ENCODE assay signal across 8 mouse cellular contexts in genomic region chr12:105032832-105033775, GRCm38 (mm10). TPM values are rescaled to one million over a fixed set of nuclear protein-coding genes. Genes with fewer than 3 reads are reported as not detected.
DNase-seq lines count a peak whose midpoint lies in the region; TF ChIP-seq lines count a peak whose summit lies in the region.

No protein-coding gene starts in this region.

- whole genome bisulfite sequencing in heart, adult 2 months = 2% methylated on average over 45 of the region's 45 CpGs
- 4% methylated on average over 45 of the region's 45 CpGs for WGBS in embryonic facial prominence, embryonic 10.5 days
- WGBS in kidney, adult 2 months = 3% methylated on average over 45 of the region's 45 CpGs

- peaks cover 6% of the 10 kb centered on the region; the same call in 1 of the 2 replicates for H3K4me1 ChIP-seq in heart, adult 2 months (ENCODE audit: control insufficient read depth, insufficient read depth, low read length)
- peaks cover 19 to 62% of the 10 kb centered on the region in 2 experiments for H3K4me1 ChIP-seq in CH12.LX (ENCODE audit: control insufficient read depth in 1 of 2, insufficient read depth in 2 of 2)
- H3K4me1 ChIP-seq in embryonic facial prominence, embryonic 10.5 days = peaks cover 37% of the 10 kb centered on the region
- peaks cover 3% of the 10 kb centered on the region; the same call in 1 of the 2 replicates for H3K4me1 ChIP-seq in kidney, adult 2 months (ENCODE audit: control insufficient read depth, insufficient read depth, low read length)

- H3K79me2 ChIP-seq in heart, adult 2 months (replicated peaks; ENCODE audit: control insufficient read depth, insufficient read depth, low read length) = no peaks in the 10 kb centered on the region; the same call in 1 of the 2 replicates
- H3K79me2 ChIP-seq in CH12.LX (replicated peaks; ENCODE audit: control insufficient read depth, extremely low read depth, insufficient read depth, poor library complexity, severe bottlenecking) = peaks cover 65% of the 10 kb centered on the region

- no peak for TF ChIP-seq CTCF in heart, adult 2 months (IDR thresholded peaks at IDR 0.05)
- peak in 1 of 2 experiments; percentile 12; a peak in 1 of 4 replicates for TF ChIP-seq CTCF in CH12.LX (conservative IDR thresholded peaks at IDR 0.05 in 1 of 2, IDR thresholded peaks at IDR 0.05 in 1 of 2; ENCODE audit: low read depth in 2 of 2, low read length in 2 of 2)
- no peak for TF ChIP-seq CTCF in kidney, adult 2 months (conservative IDR thresholded peaks at IDR 0.05; ENCODE audit: insufficient read depth, insufficient read length, low read depth, low read length)

- no peaks in the 10 kb centered on the region for H3K27me3 ChIP-seq in heart, adult 2 months (ENCODE audit: control insufficient read depth, insufficient read depth, low read length)
- H3K27me3 ChIP-seq in CH12.LX (replicated peaks) = no peaks in the 10 kb centered on the region
- H3K27me3 ChIP-seq in embryonic facial prominence, embryonic 10.5 days (replicated peaks; ENCODE audit: low read depth, poor library complexity, severe bottlenecking) = no peaks in the 10 kb centered on the region
- H3K27me3 ChIP-seq in kidney, adult 2 months (replicated peaks; ENCODE audit: control insufficient read depth, insufficient read depth, low read length) = no peaks in the 10 kb centered on the region

- peak overlapping the region; percentile 63 for H3K4me3 ChIP-seq in heart, adult 2 months
- peak overlapping the region; percentile 89 to 97 (median 97) for H3K4me3 ChIP-seq in CH12.LX (replicated peaks in 1 of 3; ENCODE audit: low read depth in 2 of 3, low read length in 2 of 3, poor library complexity in 1 of 3)
- peak overlapping the region; percentile 86 for H3K4me3 ChIP-seq in embryonic facial prominence, embryonic 10.5 days
- peak overlapping the region; percentile 85 for H3K4me3 ChIP-seq in kidney, adult 2 months (ENCODE audit: insufficient read depth, low read depth, low read length)

- no peaks in the 10 kb centered on the region for H3K36me3 ChIP-seq in heart, adult 2 months (ENCODE audit: control insufficient read depth, insufficient read depth, low read length)
- H3K36me3 ChIP-seq in CH12.LX (replicated peaks in 1 of 2; ENCODE audit: control insufficient read depth in 1 of 2, insufficient read depth in 1 of 2, low read length in 1 of 2) = peaks cover 14 to 56% of the 10 kb centered on the region in 2 experiments
- H3K36me3 ChIP-seq in embryonic facial prominence, embryonic 10.5 days (replicated peaks) = peaks cover 39% of the 10 kb centered on the region
- no peaks in the 10 kb centered on the region for H3K36me3 ChIP-seq in kidney, adult 2 months (ENCODE audit: control insufficient read depth, insufficient read depth, low read length)

- peak overlapping the region; percentile 63 for H3K4me2 ChIP-seq in CH12.LX (ENCODE audit: insufficient read depth, low read depth, poor library complexity, severe bottlenecking)

- in situ Hi-C loops in CH12.LX (cut with MboI; ENCODE audit: low pct_ligation_motif_present, low pct_unique_long_range_greater_than_20kb, low sequenced_read_pairs) = loop anchor here (5.0 kb wide), 1 partner anchor 81 kb away; no protein-coding TSS in a partner anchor

- TF ChIP-seq POLR2A in heart, adult 2 months (IDR thresholded peaks at IDR 0.05; ENCODE audit: insufficient read depth, low read depth, low read length) = no peak
- TF ChIP-seq POLR2A in CH12.LX (IDR thresholded peaks at IDR 0.05; ENCODE audit: low read depth, low read length) = no peak
- no peak for TF ChIP-seq POLR2A in kidney, adult 2 months (IDR thresholded peaks at IDR 0.05; ENCODE audit: low read depth, low read length)

- TF ChIP-seq RAD21 in CH12.LX (IDR thresholded peaks at IDR 0.05; ENCODE audit: low read depth, low read length) = no peak

- intact Hi-C loops in heart, adult 2 months (cut with DNase I) = loop anchor here (5.0 kb wide), 1 partner anchor 281 kb away; the partner anchor contains the start of gene Dicer1
- intact Hi-C loops in heart, postnatal 36 days (cut with DNase I) = loop anchor here (10.0 kb wide), 1 partner anchor 188 kb away; no protein-coding TSS in a partner anchor

- peak overlapping the region; percentile 89 for H3K9ac ChIP-seq in heart, adult 2 months (ENCODE audit: low read depth, low read length)
- peak overlapping the region; percentile 66 for H3K9ac ChIP-seq in CH12.LX (ENCODE audit: insufficient read depth, low read depth)

- no peak for TF ChIP-seq EP300 in heart, adult 2 months (IDR thresholded peaks at IDR 0.05; ENCODE audit: insufficient read depth, low read depth, low read length)
- no peak for TF ChIP-seq EP300 in CH12.LX (IDR thresholded peaks at IDR 0.05; ENCODE audit: low read length)

- DNase-seq in heart, adult 2 months = no peak
- DNase-seq in heart, postnatal 36 days = no peak
- DNase-seq in CH12.LX (ENCODE audit: extremely low read depth) = peak; percentile 31
- no peak for DNase-seq in embryonic facial prominence, embryonic 10.5 days (ENCODE audit: low spot score)
- peak; percentile 40 for DNase-seq in kidney, adult 2 months
- DNase-seq in mesoderm, embryonic 11.5 days (ENCODE audit: low read depth, low spot score) = peak; percentile 40
- DNase-seq in urinary bladder, postnatal 36 days (ENCODE audit: low spot score in 2 of 2) = no peak
- no peak for DNase-seq in gastrocnemius, postnatal 25 days

- dilution Hi-C loops in CH12.LX (cut with MboI; ENCODE audit: extremely low pct_ligation_motif_present, extremely low pct_unique_long_range_greater_than_20kb, low sequenced_read_pairs) = no loop called here

- H3K27ac ChIP-seq in heart, adult 2 months = peak overlapping the region; percentile 83
- H3K27ac ChIP-seq in CH12.LX (ENCODE audit: insufficient read depth, low read depth) = peak overlapping the region; percentile 19
- peak overlapping the region; percentile 90 for H3K27ac ChIP-seq in embryonic facial prominence, embryonic 10.5 days (replicated peaks)
- peak overlapping the region; percentile 26 for H3K27ac ChIP-seq in kidney, adult 2 months (ENCODE audit: insufficient read depth, low read depth, low read length)

- H3K9me3 ChIP-seq in CH12.LX (replicated peaks; ENCODE audit: low read length) = no peaks in the 10 kb centered on the region
- no peaks in the 10 kb centered on the region for H3K9me3 ChIP-seq in embryonic facial prominence, embryonic 10.5 days

TF ChIP-seq in CH12.LX, 34 proteins besides CTCF, POLR2A, EP300 and RAD21:
- no peak; the same call in none of the 2 replicates for TF ChIP-seq MXI1 (IDR thresholded peaks at IDR 0.05; ENCODE audit: low read depth, low read length)
- no peak for TF ChIP-seq MEF2A (IDR thresholded peaks at IDR 0.05; ENCODE audit: borderline replicate concordance, low read depth, low read length)
- TF ChIP-seq UBTF (IDR thresholded peaks at IDR 0.05; ENCODE audit: low read depth, low read length) = peak; percentile 46; the same call in 1 of the 2 replicates
- TF ChIP-seq POLR2AphosphoS2 (IDR thresholded peaks at IDR 0.05; ENCODE audit: low read depth, low read length) = no peak
- TF ChIP-seq KAT2A (IDR thresholded peaks at IDR 0.05; ENCODE audit: insufficient replicate concordance, low read length) = no peak
- 0 out of 2 replicates have a peak, but pooled peaks have one; percentile 9 for TF ChIP-seq ZMIZ1 (IDR thresholded peaks at IDR 0.05; ENCODE audit: low read depth, low read length)
- no peak for TF ChIP-seq CHD2 (IDR thresholded peaks at IDR 0.05; ENCODE audit: low read length)
- TF ChIP-seq NELFE (IDR thresholded peaks at IDR 0.05; ENCODE audit: low read depth, low read length) = no peak
- no peak for TF ChIP-seq JUN (IDR thresholded peaks at IDR 0.05; ENCODE audit: insufficient read depth, low read depth, low read length)
- TF ChIP-seq CHD1 (IDR thresholded peaks at IDR 0.05; ENCODE audit: low read depth, low read length) = no peak
- peak; percentile 11; the same call in 1 of the 2 replicates for TF ChIP-seq SIN3A (IDR thresholded peaks at IDR 0.05; ENCODE audit: low read length)
- TF ChIP-seq TCF12 (IDR thresholded peaks at IDR 0.05; ENCODE audit: low read depth, low read length) = no peak; the same call in 1 of the 2 replicates
- no peak for TF ChIP-seq NRF1 (IDR thresholded peaks at IDR 0.05; ENCODE audit: low read depth, low read length)
TF ChIP-seq in CH12.LX: peak in this region for 3.

RNA-seq across cellular contexts. Expression of gene Glrx5, which starts 0.6 kb away (rescaled TPM):
- total RNA-seq in heart, adult 2 months (2021) = 10 to 100 TPM; 86.5 to 94.7 TPM
- 103 and 104 TPM in 2 replicates for polyA plus RNA-seq in heart, adult 2 months (2012; rRNA removed)
- 10 to 100 TPM; 93.2 to 97.0 TPM for total RNA-seq in heart, postnatal 36 days (2021)
- total RNA-seq in CH12.LX (2012; rRNA removed) (38.5 and 51.6 TPM in 2 replicates), CH12.LX (2014; rRNA removed) (72.8 and 79.5 TPM in 2 replicates)
- 112 and 123 TPM in 2 replicates for polyA plus RNA-seq in CH12.LX (2012; ENCODE audit: insufficient read length, low read depth)
- 218 and 234 TPM in 2 replicates for polyA plus RNA-seq in embryonic facial prominence, embryonic 10.5 days (2016; fragmentation: Nextera tagmentation; extraction: Ambion mirVana)
- 138 and 139 TPM in 2 replicates for polyA plus RNA-seq in kidney, adult 2 months (2012; rRNA removed)
- total RNA-seq in gastrocnemius, postnatal 25 days (2021) = 10 to 100 TPM; 63.5 to 64.9 TPM

RNA-seq across cellular contexts. Expression of gene Syne3, which starts 23.5 kb away (rescaled TPM):
- 1 to 10 TPM; 7.0 to 8.5 TPM for total RNA-seq in heart, adult 2 months (2021)
- 2.3 and 3.0 TPM in 2 replicates for polyA plus RNA-seq in heart, adult 2 months (2012; rRNA removed)
- total RNA-seq in heart, postnatal 36 days (2021) = 1 to 10 TPM; 7.2 to 7.8 TPM
- 16.6 and 18.7 TPM in 2 replicates for total RNA-seq in CH12.LX (2012; rRNA removed)
- total RNA-seq in CH12.LX (2014; rRNA removed) = 5.3 and 5.5 TPM in 2 replicates
- 7.3 and 7.5 TPM in 2 replicates for polyA plus RNA-seq in CH12.LX (2012; ENCODE audit: insufficient read length, low read depth)
- 0.24 and 0.26 TPM in 2 replicates for polyA plus RNA-seq in embryonic facial prominence, embryonic 10.5 days (2016; fragmentation: Nextera tagmentation; extraction: Ambion mirVana)
- 2.7 and 3.1 TPM in 2 replicates for polyA plus RNA-seq in kidney, adult 2 months (2012; rRNA removed)
- 1 to 10 TPM; 3.2 to 4.6 TPM for total RNA-seq in gastrocnemius, postnatal 25 days (2021)

Comparison
In these comparisons a context has a peak if more than half of its experiments do, and no peak if none do; other contexts are left out.
1. DNase-seq: peak in CH12.LX (single experiment), kidney, adult 2 months (single experiment) and mesoderm, embryonic 11.5 days (single experiment); none in heart, adult 2 months (0 of 2), heart, postnatal 36 days (0 of 2), embryonic facial prominence, embryonic 10.5 days (single experiment), urinary bladder, postnatal 36 days (0 of 2) and gastrocnemius, postnatal 25 days (single experiment).
2. H3K27ac ChIP-seq: peak in every context shown above with its lines; median percentile 90 in embryonic facial prominence, embryonic 10.5 days; 83 in heart, adult 2 months; 26 in kidney, adult 2 months; 19 in CH12.LX.
3. Peak in every context shown above with its lines, with median percentiles within 50 percentile points of each other: H3K4me3 ChIP-seq.